Mouse (Mus musculus) bone marrow, adult 2 months (tissue): Measurements from ENCODE around the gene Nup155.
"Not testable (repeated sequence)": the region's sequence is repeated elsewhere in the genome, so short reads cannot be mapped to it uniquely, and the experiment has no call there.

Experiments used
- CTCF ChIP-seq: fragments of 200-500 bp; IDR thresholded peaks from 2 replicates; pipeline ENCODE4 v1.5.1; 2011; ENCODE audit warnings: low read length, control low read depth; ENCODE audit not compliant: control insufficient read depth, insufficient read depth
- POLR2A ChIP-seq: fragments of 200-500 bp; IDR thresholded peaks from 2 replicates; pipeline ENCODE4 v1.6.1; 2011; ENCODE audit warnings: low read depth, mild to moderate bottlenecking, control low read depth, low read length, borderline replicate concordance; ENCODE audit not compliant: control insufficient read depth

DNA sequence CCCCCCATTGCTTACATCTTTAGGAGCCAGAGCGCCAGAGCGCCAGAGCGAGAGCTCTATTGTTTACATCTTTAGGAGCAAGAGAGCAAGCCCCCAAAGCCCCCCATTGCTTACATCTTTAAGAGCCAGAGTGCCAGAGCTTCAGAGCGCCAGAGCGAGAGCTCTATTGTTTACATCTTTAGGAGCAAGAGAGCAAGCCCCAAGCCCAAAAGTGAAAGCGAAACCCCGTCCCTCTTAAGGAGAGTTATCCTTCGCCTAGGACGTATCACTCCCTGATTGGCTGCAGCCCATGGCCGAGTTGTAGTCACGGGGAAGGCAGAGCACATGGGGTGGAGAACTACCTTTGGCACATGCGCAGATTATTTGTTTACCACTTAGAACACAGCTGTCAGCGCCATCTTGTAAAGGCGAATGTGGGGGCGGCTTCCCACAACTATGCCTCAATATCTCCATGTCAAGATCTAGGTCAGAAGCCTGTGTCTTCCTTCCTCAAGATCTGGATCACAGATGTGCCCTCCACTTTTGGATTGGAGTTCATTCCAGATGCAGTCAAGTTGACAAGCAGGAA is 7.0 kb upstream of the Nup155 start:
- TF ChIP-seq CTCF, POLR2A: not testable (repeated sequence)
